Comparison of ENCODE assay signal across 8 mouse cellular contexts in the genomic region with DNA sequence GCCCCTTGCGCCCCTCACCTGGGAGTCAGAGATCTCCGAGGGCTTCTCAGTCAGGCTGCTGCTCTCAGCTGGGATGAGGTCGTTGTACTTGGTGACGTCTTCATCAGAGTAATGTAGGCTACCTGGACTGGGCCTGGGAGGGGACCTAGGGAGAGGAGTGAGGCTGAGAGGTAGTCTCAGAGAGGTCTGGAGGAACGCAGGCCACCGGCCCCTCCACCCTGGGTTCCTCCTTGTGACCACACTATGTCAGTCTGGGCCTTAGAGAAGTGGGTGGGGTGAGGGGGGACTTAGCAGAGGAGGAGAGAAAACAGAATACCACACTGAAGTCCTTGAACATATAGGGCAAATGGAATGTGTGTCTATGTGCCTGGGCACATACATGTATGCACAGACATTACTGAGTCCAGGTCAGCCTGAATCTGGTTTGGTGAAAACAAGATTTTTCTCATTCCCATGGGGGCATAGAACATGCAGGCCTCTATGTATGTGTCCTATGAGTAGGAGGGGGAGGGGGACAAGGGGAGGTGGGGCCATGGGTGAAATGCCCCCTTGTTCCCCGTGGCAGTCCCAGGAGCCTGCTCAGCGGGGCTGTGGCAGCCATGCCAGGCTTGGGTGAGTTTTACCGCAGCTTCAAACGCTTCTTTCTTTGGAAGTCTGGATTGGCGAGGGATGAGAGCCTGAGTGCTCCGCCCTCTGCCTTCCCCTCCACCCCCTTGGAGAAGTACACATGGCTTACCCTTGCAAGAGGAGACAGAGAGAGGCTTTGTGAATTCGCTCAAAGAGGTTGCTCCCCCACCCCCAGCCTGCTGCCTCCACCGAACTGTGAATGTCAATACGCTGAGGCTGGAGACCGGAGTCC. TPM values are rescaled to one million over a fixed set of nuclear protein-coding genes. Genes with fewer than 3 reads are reported as not detected.
DNase-seq lines count a peak whose midpoint lies in the region; ATAC-seq and TF ChIP-seq lines count a peak whose summit lies in the region.

No protein-coding gene starts in this region.

- H3K36me3 ChIP-seq in limb, embryonic 14.5 days (ENCODE audit: control insufficient read depth, insufficient read depth, low read length): peaks cover 9% of the 10 kb centered on the region; the same call in 1 of the 2 replicates

- ATAC-seq in limb, embryonic 14.5 days (ENCODE audit: low FRiP score, low read depth): peak; percentile 59

- peaks cover 9% of the 10 kb centered on the region for H3K4me1 ChIP-seq in limb, embryonic 14.5 days (ENCODE audit: control insufficient read depth, insufficient read depth, low read length)

- no peak overlapping the region for H3K4me2 ChIP-seq in limb, embryonic 14.5 days (replicated peaks; ENCODE audit: low read depth, low read length, severe bottlenecking)

- peak overlapping the region; percentile 48; the same call in 1 of the 2 replicates for H3K27ac ChIP-seq in limb, embryonic 14.5 days (replicated peaks; ENCODE audit: low read depth, low read length)

- H3K4me3 ChIP-seq in limb, embryonic 14.5 days (replicated peaks; ENCODE audit: low read length): no peak overlapping the region

- no peaks in the 10 kb centered on the region for H3K27me3 ChIP-seq in limb, embryonic 14.5 days (ENCODE audit: control insufficient read depth, insufficient read depth, low read length)

- TF ChIP-seq POLR2A in limb, embryonic 14.5 days (IDR thresholded peaks at IDR 0.05; ENCODE audit: borderline replicate concordance, extremely low read depth, insufficient read depth, insufficient read length): no peak

- WGBS in limb, embryonic 14.5 days: 48% methylated on average over 14 of the region's 16 CpGs

- H3K9me3 ChIP-seq in limb, embryonic 14.5 days (ENCODE audit: control insufficient read depth, low read length): no peaks in the 10 kb centered on the region

- H3K9ac ChIP-seq in limb, embryonic 14.5 days (ENCODE audit: low read depth, low read length, severe bottlenecking): no peak overlapping the region

- DNase-seq in cerebellum, adult 9-11 months: peak; percentile 47
- DNase-seq in cerebellum, adult 11-12 months: no peak
- peak; percentile 42 for DNase-seq in ES-CJ7 (ENCODE audit: low read depth, low spot score)
- peak; percentile 57 to 78 for DNase-seq in frontal cortex, postnatal 10 days (ENCODE audit: low spot score in 2 of 2)
- peak; percentile 48 for DNase-seq in limb, embryonic 14.5 days (ENCODE audit: low spot score)
- no peak for DNase-seq in testis, postnatal 10 days (ENCODE audit: low spot score)
- DNase-seq in urinary bladder, postnatal 25 days (ENCODE audit: low spot score): no peak
- no peak for DNase-seq in kidney, postnatal 10 days

RNA-seq across cellular contexts. Expression of gene Cdc42ep4, which starts 39.9 kb away (rescaled TPM):
- polyA plus RNA-seq in limb, embryonic 14.5 days (2012; rRNA removed): 47.3 and 61.4 TPM in 2 replicates
- polyA plus RNA-seq in limb, embryonic 14.5 days (2014; fragmentation: Nextera tagmentation; extraction: Ambion mirVana): 49.6 and 57.3 TPM in 2 replicates

Comparison
In these comparisons a context has a peak if more than half of its experiments do, and no peak if none do; other contexts are left out.
1. DNase-seq: peak in cerebellum, adult 9-11 months (single experiment), ES-CJ7 (single experiment), frontal cortex, postnatal 10 days (2 of 2) and limb, embryonic 14.5 days (single experiment); none in cerebellum, adult 11-12 months (single experiment), testis, postnatal 10 days (single experiment), urinary bladder, postnatal 25 days (single experiment) and kidney, postnatal 10 days (single experiment).